Mouse (Mus musculus) limb, embryonic 13.5 days (tissue): Measurements from ENCODE around the gene Pa2g4. TPM values are rescaled to one million over a fixed set of nuclear protein-coding genes. Genes with fewer than 3 reads are reported as not detected.

Source experiments
- ATAC-seq: fragments of 200-750 bp; cut with Nextera tagmentation; 2 replicates; pipeline ENCODE4 v1.8.0; 2017; ENCODE audit warnings: low read depth, moderate number of reproducible peaks, moderate TSS enrichment; ENCODE audit not compliant: low FRiP score
- H3K27ac ChIP-seq: fragments of 300-500 bp; sonication (generic); 2 replicates; pipeline ENCODE4 v1.5.1; 2015; ENCODE audit warnings: inconsistent platforms, mild to moderate bottlenecking, moderate library complexity
- H3K27me3 ChIP-seq: fragments of 300-500 bp; sonication (generic); 2 replicates; pipeline ENCODE4 v1.6.1; 2015; ENCODE audit warnings: mild to moderate bottlenecking, inconsistent platforms
- H3K36me3 ChIP-seq: fragments of 300-500 bp; sonication (generic); 2 replicates; pipeline ENCODE4 v1.6.1; 2015; ENCODE audit warnings: inconsistent platforms, mild to moderate bottlenecking, moderate library complexity
- H3K4me1 ChIP-seq: fragments of 300-500 bp; sonication (generic); 2 replicates; pipeline ENCODE4 v1.6.1; 2015; ENCODE audit warnings: inconsistent platforms
- H3K4me2 ChIP-seq: fragments of 300-500 bp; sonication (generic); replicated peaks from 2 replicates; pipeline ENCODE4 v1.6.1; 2015; ENCODE audit warnings: inconsistent platforms, mild to moderate bottlenecking, moderate library complexity
- H3K4me3 ChIP-seq: fragments of 300-500 bp; sonication (generic); 2 replicates; pipeline ENCODE4 v1.5.1; 2015; ENCODE audit warnings: moderate library complexity, mild to moderate bottlenecking, inconsistent platforms
- H3K9ac ChIP-seq: fragments of 300-500 bp; sonication (generic); 2 replicates; pipeline ENCODE4 v1.6.1; 2015; ENCODE audit warnings: mild to moderate bottlenecking, inconsistent platforms
- H3K9me3 ChIP-seq: fragments of 300-500 bp; sonication (generic); 2 replicates; pipeline ENCODE4 v1.6.1; 2016; ENCODE audit warnings: inconsistent platforms
- WGBS: fragments of 180-500 bp; shearing (Covaris S2); methylation state at CpG from one replicate; pipeline ENCODE4 v1.1.7; 2015; 5-methylcytosine and 5-hydroxymethylcytosine counted together
- polyA plus RNA-seq: library from polyadenylated mRNA; unstranded; fragments of >200 nt; fragmentation: Nextera tagmentation; extraction: Ambion mirVana; gene quantifications from 2 replicates; pipeline ENCODE4 v1.2.1, GENCODE M21; 2015

The Pa2g4 gene
- polyA plus RNA-seq, 1 experiment from 2014 or later, result 198 TPM

- peak within 1 kb of the TSS; percentile 82 for H3K4me3 ChIP-seq
- H3K27me3 ChIP-seq, result peaks cover 32% of the 10 kb centered on the region
- no peaks in the 10 kb centered on the region for H3K9me3 ChIP-seq
- H3K9ac ChIP-seq, result peak within 1 kb of the TSS; percentile 81
- peaks cover 17% of the 10 kb centered on the region for H3K4me1 ChIP-seq
- H3K27ac ChIP-seq, result peak within 1 kb of the TSS; percentile 82
- peak; percentile 99 for ATAC-seq
- H3K4me2 ChIP-seq, result peak within 1 kb of the TSS; percentile 99
- under 1% methylated on average over 37 of the region's 37 CpGs for WGBS
- peaks cover 14% of the 10 kb centered on the region for H3K36me3 ChIP-seq
These were observed 40.0 kb downstream of the Pa2g4 start, which contains the start of gene Esyt1 for GRCm38 (mm10) chr10:128525671-128526308. TSS of gene Esyt1 (minus strand) at chr10:128525871.

GRCm38 (mm10) chr10:128524732-128525662 lies 40.8 kb downstream of the Pa2g4 start:
- Histone ChIP-seq H3K4me1 (peaks cover 17% of the 10 kb centered on the region), H3K9ac (peak overlapping the region; percentile 81), H3K9me3 (no peaks in the 10 kb centered on the region), H3K4me2 (peak overlapping the region; percentile 99), H3K36me3 (peaks cover 22% of the 10 kb centered on the region), H3K27ac (peak overlapping the region; percentile 82), H3K4me3 (peak overlapping the region; percentile 82), H3K27me3 (peaks cover 32% of the 10 kb centered on the region)
- WGBS, result under 1% methylated on average over 58 of the region's 58 CpGs
- peak; percentile 7; the same call in 1 of the 2 replicates for ATAC-seq

GRCm38 (mm10) chr10:128524111-128524731 lies 41.6 kb downstream of the Pa2g4 start:
- no peak for ATAC-seq
- peak overlapping the region; percentile 82 for H3K4me3 ChIP-seq

GRCm38 (mm10) chr10:128522351-128522750 lies 43.4 kb downstream of the Pa2g4 start:
- Histone ChIP-seq H3K9ac (no peak overlapping the region), H3K27ac (no peak overlapping the region), H3K4me2 (no peak overlapping the region), H3K9me3 (no peaks in the 10 kb centered on the region), H3K36me3 (peaks cover 38% of the 10 kb centered on the region), H3K27me3 (peaks cover 44% of the 10 kb centered on the region), H3K4me3 (no peak overlapping the region), H3K4me1 (peaks cover 17% of the 10 kb centered on the region)
- WGBS, result 74% methylated on average over 6 of the region's 6 CpGs
- no peak for ATAC-seq

More at GRCm38 (mm10) chr10:128524111-128524731, 41.6 kb downstream of the Pa2g4 start:
- no peaks in the 10 kb centered on the region for H3K9me3 ChIP-seq
- peak overlapping the region; percentile 99 for H3K4me2 ChIP-seq
- peaks cover 25% of the 10 kb centered on the region for H3K36me3 ChIP-seq
- no peak overlapping the region for H3K27ac ChIP-seq
- peaks cover 28% of the 10 kb centered on the region for H3K27me3 ChIP-seq
- peaks cover 17% of the 10 kb centered on the region for H3K4me1 ChIP-seq
- peak overlapping the region; percentile 81 for H3K9ac ChIP-seq
- WGBS, result 9% methylated on average over 11 of the region's 11 CpGs

GRCm38 (mm10) chr10:128520591-128520990 lies 45.2 kb downstream of the Pa2g4 start:
- Histone ChIP-seq H3K4me3 (no peak overlapping the region), H3K27ac (no peak overlapping the region), H3K9ac (no peak overlapping the region), H3K4me2 (no peak overlapping the region), H3K4me1 (peaks cover 11% of the 10 kb centered on the region), H3K9me3 (no peaks in the 10 kb centered on the region), H3K27me3 (peaks cover 57% of the 10 kb centered on the region), H3K36me3 (peaks cover 55% of the 10 kb centered on the region)
- WGBS, result 87% methylated on average over 16 of the region's 16 CpGs
- no peak for ATAC-seq

GRCm38 (mm10) chr10:128518833-128519232 lies 47.0 kb downstream of the Pa2g4 start:
- Histone ChIP-seq H3K9me3 (no peaks in the 10 kb centered on the region), H3K27ac (no peak overlapping the region), H3K4me3 (no peak overlapping the region), H3K4me2 (no peak overlapping the region), H3K36me3 (peaks cover 66% of the 10 kb centered on the region), H3K4me1 (peaks cover under 1% of the 10 kb centered on the region; the same call in 1 of the 2 replicates), H3K27me3 (peaks cover 58% of the 10 kb centered on the region), H3K9ac (no peak overlapping the region)
- ATAC-seq, result no peak
- WGBS, result 76% methylated on average over 7 of the region's 7 CpGs

- Histone ChIP-seq H3K36me3 (peaks cover 71% of the 10 kb centered on the region), H3K4me1 (no peaks in the 10 kb centered on the region), H3K9ac (0 out of 2 replicates have a peak overlapping the region, but pooled peaks have one; percentile 43), H3K27me3 (peaks cover 45% of the 10 kb centered on the region), H3K4me3 (no peak overlapping the region), H3K9me3 (no peaks in the 10 kb centered on the region), H3K4me2 (no peak overlapping the region), H3K27ac (no peak overlapping the region)
- 20% methylated on average over 6 of the region's 6 CpGs for WGBS
- ATAC-seq, result no peak
These were observed 49.1 kb downstream of the Pa2g4 start for GRCm38 (mm10) chr10:128516677-128517076.

- no peak for ATAC-seq
- Histone ChIP-seq H3K9ac (peak overlapping the region; percentile 50; the same call in 1 of the 2 replicates), H3K36me3 (peaks cover 76% of the 10 kb centered on the region), H3K27ac (no peak overlapping the region), H3K27me3 (peaks cover 45% of the 10 kb centered on the region), H3K4me1 (no peaks in the 10 kb centered on the region), H3K9me3 (no peaks in the 10 kb centered on the region), H3K4me3 (peak overlapping the region; percentile 16), H3K4me2 (peak overlapping the region; percentile 42)
- WGBS, result 14% methylated on average over 20 of the region's 20 CpGs
These were observed 49.8 kb downstream of the Pa2g4 start for GRCm38 (mm10) chr10:128516029-128516428.

- ATAC-seq, result no peak
- H3K9me3 ChIP-seq, result no peaks in the 10 kb centered on the region
- no peaks in the 10 kb centered on the region for H3K4me1 ChIP-seq
- H3K4me2 ChIP-seq, result no peak overlapping the region
- no peak overlapping the region for H3K27ac ChIP-seq
- H3K36me3 ChIP-seq, result peaks cover 74% of the 10 kb centered on the region
- no peak overlapping the region for H3K9ac ChIP-seq
- H3K4me3 ChIP-seq, result no peak overlapping the region
- H3K27me3 ChIP-seq, result peaks cover 45% of the 10 kb centered on the region
- 81% methylated on average over 4 of the region's 4 CpGs for WGBS
These were observed 50.7 kb downstream of the Pa2g4 start for GRCm38 (mm10) chr10:128515044-128515443.

- Histone ChIP-seq H3K4me3 (no peak overlapping the region), H3K27ac (no peak overlapping the region), H3K4me2 (no peak overlapping the region), H3K36me3 (peaks cover 63% of the 10 kb centered on the region), H3K9ac (no peak overlapping the region), H3K4me1 (no peaks in the 10 kb centered on the region), H3K27me3 (peaks cover 20% of the 10 kb centered on the region), H3K9me3 (no peaks in the 10 kb centered on the region)
- no peak for ATAC-seq
- 81% methylated on average over 12 of the region's 12 CpGs for WGBS
These were observed 54.0 kb downstream of the Pa2g4 start for GRCm38 (mm10) chr10:128511761-128512160.

- WGBS, result 86% methylated on average over 9 of the region's 9 CpGs
- H3K4me3 ChIP-seq, result no peak overlapping the region
- H3K4me1 ChIP-seq, result no peaks in the 10 kb centered on the region
- H3K27me3 ChIP-seq, result peaks cover 14% of the 10 kb centered on the region
- H3K9me3 ChIP-seq, result no peaks in the 10 kb centered on the region
- H3K27ac ChIP-seq, result no peak overlapping the region
- no peak for ATAC-seq
- no peak overlapping the region for H3K9ac ChIP-seq
- peaks cover 57% of the 10 kb centered on the region for H3K36me3 ChIP-seq
- H3K4me2 ChIP-seq, result no peak overlapping the region
These were observed 54.6 kb downstream of the Pa2g4 start for GRCm38 (mm10) chr10:128511189-128511588.
